Mouse (Mus musculus): Measurements from ENCODE around the gene Zfp867.

DNA sequence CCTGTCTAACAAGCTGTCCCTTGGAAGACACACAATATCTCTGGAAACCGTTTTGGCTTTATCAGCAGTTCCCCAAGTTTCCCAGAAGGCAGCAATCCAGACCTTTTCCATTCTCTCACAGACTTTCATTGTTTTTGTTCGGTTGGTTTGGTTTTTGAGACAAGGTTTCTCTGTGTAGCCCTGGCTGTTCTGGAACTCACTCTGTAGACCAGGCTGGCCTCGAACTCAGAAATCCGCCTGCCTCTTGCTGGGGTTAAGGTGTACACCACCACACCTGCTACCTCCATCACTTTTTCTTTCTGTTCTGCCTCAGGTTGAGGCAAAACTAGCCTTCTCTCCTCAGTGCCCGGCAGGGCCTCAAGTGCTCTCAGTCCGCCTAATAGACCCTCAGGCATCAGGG is 42.1 kb upstream of the Zfp867 start:
- no peak for TF ChIP-seq CTCF (IDR thresholded peaks at IDR 0.05; ENCODE audit: low read depth)
- no peak for TF ChIP-seq EP300 (IDR thresholded peaks at IDR 0.05; ENCODE audit: low read depth)

All from liver, postnatal 0 days (tissue).